Mouse (Mus musculus) heart, embryonic 12.5 days (tissue): ENCODE results near the gene Unc119. TPM values are rescaled to one million over a fixed set of nuclear protein-coding genes. Genes with fewer than 3 reads are reported as not detected.
A peak's percentile ranks its signal among the peaks of the same experiment; 100 is the strongest.

ENCODE experiments used
- ATAC-seq: fragments of 200-750 bp; cut with Nextera tagmentation; 2 replicates; pipeline ENCODE4 v1.8.0; 2017; ENCODE audit warnings: moderate TSS enrichment, moderate library complexity; ENCODE audit not compliant: insufficient number of reproducible peaks, low FRiP score
- H3K27ac ChIP-seq: fragments of 300-500 bp; sonication (generic); 2 replicates; pipeline ENCODE4 v1.5.1; 2016; ENCODE audit warnings: mild to moderate bottlenecking, moderate library complexity; ENCODE audit not compliant: poor library complexity, severe bottlenecking
- H3K27me3 ChIP-seq: fragments of 300-500 bp; sonication (generic); replicated peaks from 2 replicates; pipeline ENCODE4 v1.6.1; 2016; ENCODE audit warnings: mild to moderate bottlenecking, moderate library complexity
- H3K36me3 ChIP-seq: fragments of 300-500 bp; sonication (generic); 2 replicates; pipeline ENCODE4 v1.6.1; 2016; ENCODE audit warnings: mild to moderate bottlenecking, moderate library complexity
- H3K4me1 ChIP-seq: fragments of 300-500 bp; sonication (generic); replicated peaks from 2 replicates; pipeline ENCODE4 v1.6.1; 2016; ENCODE audit warnings: mild to moderate bottlenecking
- H3K4me2 ChIP-seq: fragments of 300-500 bp; sonication (generic); 2 replicates; pipeline ENCODE4 v1.6.1; 2016; ENCODE audit warnings: mild to moderate bottlenecking, moderate library complexity
- H3K4me3 ChIP-seq: fragments of 300-500 bp; sonication (generic); 2 replicates; pipeline ENCODE4 v1.5.1; 2016; ENCODE audit warnings: mild to moderate bottlenecking
- H3K9ac ChIP-seq: fragments of 300-500 bp; sonication (generic); 2 replicates; pipeline ENCODE4 v1.6.1; 2016; ENCODE audit warnings: mild to moderate bottlenecking, moderate library complexity
- H3K9me3 ChIP-seq: fragments of 300-500 bp; sonication (generic); replicated peaks from 2 replicates; pipeline ENCODE4 v1.6.1; 2016; ENCODE audit warnings: mild to moderate bottlenecking, moderate library complexity
- WGBS: fragments of 180-500 bp; shearing (Covaris S2); methylation state at CpG from one replicate; pipeline ENCODE4 v1.1.7; 2016; 5-methylcytosine and 5-hydroxymethylcytosine counted together
- polyA plus RNA-seq: library from polyadenylated mRNA; unstranded; fragments of >200 nt; fragmentation: Nextera tagmentation; extraction: Ambion mirVana; gene quantifications from 2 replicates; pipeline ENCODE4 v1.2.1, GENCODE M21; 2016

Gene Unc119
- polyA plus RNA-seq, result 45.6 and 47.7 TPM in 2 replicates

DNA sequence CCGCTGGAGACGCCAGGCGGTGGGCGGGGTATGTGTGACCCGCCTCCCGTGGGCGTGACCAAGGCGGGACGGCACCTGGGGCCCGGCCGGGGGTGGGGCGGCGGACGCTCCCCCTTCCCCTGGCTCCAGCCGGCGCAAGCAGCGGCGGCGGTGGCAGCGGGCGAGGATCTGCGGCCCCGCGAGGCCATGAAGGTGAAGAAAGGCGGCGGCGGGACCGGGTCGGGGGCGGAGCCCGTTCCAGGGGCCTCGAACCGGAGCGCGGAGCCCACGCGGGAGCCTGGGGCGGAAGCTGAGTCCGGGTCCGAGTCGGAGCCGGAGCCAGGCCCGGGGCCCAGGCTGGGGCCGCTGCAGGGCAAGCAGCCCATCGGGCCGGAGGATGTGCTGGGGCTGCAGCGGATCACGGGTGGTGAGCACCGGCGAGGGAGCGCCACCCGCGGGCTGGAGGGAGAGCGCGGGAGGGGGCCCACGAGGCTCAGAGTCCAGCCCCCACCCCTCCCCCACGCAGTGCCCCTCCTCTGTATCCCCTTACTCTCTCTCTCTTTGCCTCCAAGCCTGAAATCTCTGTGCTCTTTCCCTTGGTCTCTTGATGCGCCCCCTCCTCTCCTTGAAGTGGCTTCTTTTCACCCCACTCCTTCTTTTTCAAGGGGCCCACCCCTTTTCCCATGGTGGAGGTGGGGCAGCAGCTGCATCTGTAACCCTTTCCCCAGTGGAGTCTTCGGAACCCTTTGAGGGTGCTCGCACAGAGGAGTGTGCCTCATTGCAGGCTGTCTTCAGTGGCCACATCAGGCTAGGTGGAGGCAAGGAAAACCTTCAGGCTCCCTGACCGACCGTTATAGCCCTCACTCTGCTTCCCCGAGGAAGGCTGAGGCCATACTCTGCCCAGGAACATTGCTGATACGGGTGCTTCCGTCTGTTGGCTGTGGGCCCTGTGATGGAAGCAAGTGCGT, at the start of gene Unc119:
Gene Unc119 (plus strand): TSS at position 102 of the 947 bp plus-strand sequence.
- under 1% methylated on average over 64 of the region's 66 CpGs for WGBS
- Histone ChIP-seq H3K27ac (peak within 1 kb of the TSS; percentile 73), H3K4me1 (peaks cover 41% of the 10 kb centered on the region), H3K9ac (peak within 1 kb of the TSS; percentile 89), H3K4me2 (peak within 1 kb of the TSS; percentile 93), H3K36me3 (peaks cover 27% of the 10 kb centered on the region), H3K9me3 (no peaks in the 10 kb centered on the region), H3K27me3 (no peaks in the 10 kb centered on the region), H3K4me3 (peak within 1 kb of the TSS; percentile 82)
- peak; percentile 88 for ATAC-seq

DNA sequence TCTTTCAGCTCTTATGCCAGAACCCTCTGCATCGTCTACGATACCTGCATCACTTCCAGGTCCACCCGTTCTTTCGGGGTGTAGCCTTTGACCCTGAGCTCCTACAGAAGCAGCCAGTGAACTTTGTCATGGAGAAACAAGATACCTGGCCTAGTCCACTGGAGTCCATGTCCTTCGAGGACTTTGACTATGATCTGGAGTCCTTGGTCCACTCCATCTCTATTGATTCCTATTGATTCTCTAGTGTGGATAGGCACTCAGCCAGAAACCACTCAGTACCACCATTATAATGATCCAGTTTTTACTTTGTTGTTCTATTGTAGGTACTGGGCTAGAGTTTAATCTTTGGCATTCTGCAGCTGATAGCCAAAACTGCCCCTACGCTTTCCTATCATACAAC, 48.7 kb upstream of the Unc119 start:
- 94% methylated on average over 6 of the region's 6 CpGs for WGBS
- no peaks in the 10 kb centered on the region for H3K4me1 ChIP-seq
- peaks cover 45% of the 10 kb centered on the region for H3K36me3 ChIP-seq
- H3K27ac ChIP-seq, result no peak overlapping the region
- ATAC-seq, result no peak
- H3K9ac ChIP-seq, result no peak overlapping the region
- H3K9me3 ChIP-seq, result no peaks in the 10 kb centered on the region
- H3K4me3 ChIP-seq, result no peak overlapping the region
- no peak overlapping the region for H3K4me2 ChIP-seq
- no peaks in the 10 kb centered on the region for H3K27me3 ChIP-seq

DNA sequence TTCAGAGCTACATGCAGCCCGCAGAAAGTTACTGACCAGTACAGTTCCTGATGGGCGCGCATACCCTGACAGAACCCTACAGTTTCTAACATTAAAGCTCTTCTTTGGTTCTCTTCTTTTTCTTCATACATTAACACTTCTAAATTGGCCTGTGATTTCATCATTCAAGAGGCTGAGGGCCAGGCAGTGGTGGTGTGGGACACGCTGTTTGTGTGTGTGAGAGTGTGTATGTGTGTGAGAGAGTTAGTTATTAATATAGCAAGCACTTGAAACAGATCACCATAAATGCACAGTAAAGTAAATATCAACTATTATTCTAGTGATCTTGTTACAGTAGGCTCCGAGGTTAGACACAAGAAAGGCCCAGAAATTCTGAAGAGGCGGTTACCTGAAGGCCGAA, 42.4 kb upstream of the Unc119 start:
- H3K4me3 ChIP-seq, result peak overlapping the region; percentile 91
- no peaks in the 10 kb centered on the region for H3K9me3 ChIP-seq
- H3K4me1 ChIP-seq, result peaks cover 2% of the 10 kb centered on the region; the same call in 1 of the 2 replicates
- 66% methylated on average over 7 of the region's 7 CpGs for WGBS
- peaks cover 32% of the 10 kb centered on the region for H3K36me3 ChIP-seq
- peak overlapping the region; percentile 92 for H3K4me2 ChIP-seq
- ATAC-seq, result 0 out of 2 replicates have a peak, but pooled peaks have one; percentile 9
- no peaks in the 10 kb centered on the region for H3K27me3 ChIP-seq
- 0 out of 2 replicates have a peak overlapping the region, but pooled peaks have one; percentile 22 for H3K27ac ChIP-seq
- H3K9ac ChIP-seq, result peak overlapping the region; percentile 91

DNA sequence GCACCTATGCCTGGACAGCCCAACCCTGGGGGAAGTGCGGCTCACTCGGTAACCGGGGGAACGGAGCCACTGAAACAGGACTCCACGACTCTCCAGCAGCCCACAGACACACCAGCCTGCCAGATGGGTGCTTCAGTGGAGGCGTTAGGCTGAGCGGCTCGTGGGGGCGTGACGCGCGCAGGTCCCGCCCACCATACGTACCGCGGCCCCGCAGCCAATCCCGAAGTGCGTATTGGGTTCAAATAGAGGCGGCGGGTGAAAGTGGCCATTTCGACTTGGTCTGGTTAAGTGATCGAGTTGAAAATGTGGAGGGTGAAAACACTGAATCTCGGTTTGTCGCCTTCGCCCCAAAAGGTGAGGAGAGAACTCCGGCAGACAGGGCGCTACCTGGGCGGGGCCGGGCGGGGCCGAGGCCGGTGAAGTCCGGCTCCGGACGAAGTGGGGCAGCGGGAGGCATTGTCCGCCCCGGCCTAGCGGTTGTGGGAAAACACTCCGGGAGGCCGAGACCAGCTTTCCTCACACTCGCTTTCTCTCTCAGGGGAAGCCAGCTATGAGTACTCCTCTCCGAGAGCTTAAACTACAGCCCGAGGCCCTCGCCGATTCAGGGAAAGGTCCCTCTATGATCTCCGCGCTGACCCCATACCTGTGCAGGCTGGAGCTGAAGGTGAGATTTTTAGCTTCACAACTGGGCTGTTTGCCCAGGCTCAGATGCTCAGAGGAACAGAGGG, 41.8 kb upstream of the Unc119 start, which contains the start of gene Spag5:
Gene Spag5 (plus strand): TSS at position 173 of the 728 bp plus-strand sequence.
- Histone ChIP-seq H3K4me2 (peak within 1 kb of the TSS; percentile 92), H3K9ac (peak within 1 kb of the TSS; percentile 91), H3K9me3 (no peaks in the 10 kb centered on the region), H3K27ac (peak within 1 kb of the TSS; percentile 64), H3K4me3 (peak within 1 kb of the TSS; percentile 91), H3K27me3 (no peaks in the 10 kb centered on the region), H3K4me1 (peaks cover 2% of the 10 kb centered on the region; the same call in 1 of the 2 replicates), H3K36me3 (peaks cover 32% of the 10 kb centered on the region)
- ATAC-seq, result peak; percentile 98
- WGBS, result under 1% methylated on average over 49 of the region's 49 CpGs

DNA sequence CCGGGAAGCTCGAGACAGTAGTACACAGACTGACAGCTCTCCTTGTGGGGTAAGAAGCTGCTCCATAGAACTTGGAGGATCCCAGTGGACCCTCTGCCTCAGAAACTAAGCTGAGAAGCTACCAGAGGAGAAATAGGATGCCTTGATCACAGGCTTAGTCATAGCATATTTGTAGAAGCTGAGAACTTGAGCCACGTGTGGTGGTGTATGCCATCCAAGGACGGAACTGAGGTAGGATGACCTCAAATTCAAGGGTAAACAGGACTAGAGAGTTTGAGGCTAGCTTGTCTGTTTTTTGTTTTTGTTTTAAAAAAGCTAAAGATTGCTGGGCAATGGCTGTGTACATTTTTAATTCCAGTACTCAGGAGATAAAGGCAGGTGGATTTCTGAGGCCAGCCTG, 38.0 kb upstream of the Unc119 start:
- WGBS, result 89% methylated on average over 4 of the region's 4 CpGs
- H3K9me3 ChIP-seq, result no peaks in the 10 kb centered on the region
- peaks cover 55% of the 10 kb centered on the region for H3K36me3 ChIP-seq
- H3K9ac ChIP-seq, result no peak overlapping the region
- no peak for ATAC-seq
- no peaks in the 10 kb centered on the region for H3K27me3 ChIP-seq
- H3K4me2 ChIP-seq, result no peak overlapping the region
- H3K4me1 ChIP-seq, result peaks cover 2% of the 10 kb centered on the region; the same call in 1 of the 2 replicates
- H3K27ac ChIP-seq, result no peak overlapping the region
- no peak overlapping the region for H3K4me3 ChIP-seq

DNA sequence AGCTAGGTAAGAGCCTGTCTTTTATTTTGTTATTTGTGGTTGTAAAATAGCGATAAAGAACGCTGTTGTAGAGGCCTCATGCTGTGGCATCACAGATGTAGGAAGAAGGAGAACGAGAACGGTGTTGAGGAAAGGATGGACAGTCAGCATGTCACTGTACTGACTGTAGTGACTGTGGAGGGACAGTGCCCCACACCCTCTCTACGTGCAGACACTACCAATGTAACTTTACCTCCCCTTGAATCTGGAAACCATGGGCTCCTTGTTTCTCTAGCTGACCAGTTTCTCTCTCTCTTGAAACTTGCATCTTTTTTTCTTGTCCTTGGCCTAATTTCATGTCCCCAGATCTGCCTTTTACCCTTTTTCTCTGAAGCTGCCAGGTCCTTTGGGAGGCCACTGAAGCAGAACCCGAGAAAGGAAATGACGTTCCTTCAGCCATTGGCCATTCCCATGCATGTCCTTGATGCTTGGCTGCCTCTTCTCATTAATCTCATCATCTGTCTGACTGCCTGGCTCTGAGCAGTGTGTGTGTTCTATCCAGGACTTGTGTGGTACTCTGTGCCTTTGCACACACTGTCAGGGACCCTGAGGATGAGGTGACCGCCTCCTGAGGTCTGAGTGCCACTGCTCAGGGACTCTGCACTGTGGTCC, 32.3 kb upstream of the Unc119 start:
- 96% methylated on average over 8 of the region's 8 CpGs for WGBS
- H3K4me1 ChIP-seq, result no peaks in the 10 kb centered on the region
- no peak overlapping the region for H3K4me2 ChIP-seq
- H3K4me3 ChIP-seq, result no peak overlapping the region
- H3K27me3 ChIP-seq, result no peaks in the 10 kb centered on the region
- peaks cover 77% of the 10 kb centered on the region for H3K36me3 ChIP-seq
- H3K9me3 ChIP-seq, result no peaks in the 10 kb centered on the region
- no peak for ATAC-seq
- no peak overlapping the region for H3K27ac ChIP-seq
- no peak overlapping the region for H3K9ac ChIP-seq

DNA sequence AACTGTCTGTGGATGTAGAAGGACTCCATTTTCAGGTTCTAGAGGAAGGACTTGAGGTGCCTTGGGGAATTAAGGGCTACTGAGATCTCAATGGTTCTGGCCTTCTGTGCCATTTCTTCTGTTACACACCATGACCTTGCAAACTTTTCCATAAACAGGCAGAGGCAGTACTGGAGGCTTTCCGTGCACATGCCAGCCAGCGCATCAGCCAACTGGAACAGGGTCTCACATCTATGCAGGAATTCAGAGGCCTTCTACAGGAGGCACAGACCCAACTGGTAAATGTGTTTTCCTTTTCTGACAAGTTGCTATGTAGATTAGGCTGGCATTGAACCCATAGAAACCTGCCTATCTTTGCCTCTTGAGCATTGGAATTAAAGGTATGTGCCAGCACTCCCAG, 29.6 kb upstream of the Unc119 start:
- no peak for ATAC-seq
- no peak overlapping the region for H3K27ac ChIP-seq
- no peak overlapping the region for H3K9ac ChIP-seq
- no peaks in the 10 kb centered on the region for H3K4me1 ChIP-seq
- peaks cover 86% of the 10 kb centered on the region for H3K36me3 ChIP-seq
- no peaks in the 10 kb centered on the region for H3K27me3 ChIP-seq
- H3K4me2 ChIP-seq, result no peak overlapping the region
- no peaks in the 10 kb centered on the region for H3K9me3 ChIP-seq
- no peak overlapping the region for H3K4me3 ChIP-seq
- WGBS, result 88% methylated on average over 2 of the region's 2 CpGs

DNA sequence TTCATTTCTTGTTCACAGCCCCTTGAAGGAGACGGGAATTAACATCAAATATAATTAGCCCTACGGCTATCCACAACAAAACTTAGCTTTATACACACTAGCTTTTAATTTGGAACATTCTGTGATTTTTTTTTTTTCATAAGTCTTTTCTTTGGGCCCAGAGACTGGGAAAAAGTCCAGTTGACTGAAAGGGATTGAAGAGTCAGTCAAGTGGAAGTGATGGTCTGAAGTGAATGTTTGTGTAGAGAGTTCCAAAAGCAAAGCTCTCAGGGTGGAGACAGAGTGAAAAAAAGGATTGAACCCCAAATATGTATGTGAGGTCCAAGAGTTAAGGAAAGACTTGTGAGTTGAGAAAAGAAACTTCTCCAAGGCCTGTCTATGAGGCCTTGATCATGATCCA, 24.9 kb upstream of the Unc119 start:
- H3K4me3 ChIP-seq, result no peak overlapping the region
- no peak for ATAC-seq
- H3K4me2 ChIP-seq, result no peak overlapping the region
- H3K27ac ChIP-seq, result no peak overlapping the region
- no peaks in the 10 kb centered on the region for H3K27me3 ChIP-seq
- H3K9me3 ChIP-seq, result no peaks in the 10 kb centered on the region
- H3K36me3 ChIP-seq, result peaks cover 87% of the 10 kb centered on the region
- H3K4me1 ChIP-seq, result peaks cover 12% of the 10 kb centered on the region
- no peak overlapping the region for H3K9ac ChIP-seq
- WGBS, result 89% methylated on average over 2 of the region's 2 CpGs

DNA sequence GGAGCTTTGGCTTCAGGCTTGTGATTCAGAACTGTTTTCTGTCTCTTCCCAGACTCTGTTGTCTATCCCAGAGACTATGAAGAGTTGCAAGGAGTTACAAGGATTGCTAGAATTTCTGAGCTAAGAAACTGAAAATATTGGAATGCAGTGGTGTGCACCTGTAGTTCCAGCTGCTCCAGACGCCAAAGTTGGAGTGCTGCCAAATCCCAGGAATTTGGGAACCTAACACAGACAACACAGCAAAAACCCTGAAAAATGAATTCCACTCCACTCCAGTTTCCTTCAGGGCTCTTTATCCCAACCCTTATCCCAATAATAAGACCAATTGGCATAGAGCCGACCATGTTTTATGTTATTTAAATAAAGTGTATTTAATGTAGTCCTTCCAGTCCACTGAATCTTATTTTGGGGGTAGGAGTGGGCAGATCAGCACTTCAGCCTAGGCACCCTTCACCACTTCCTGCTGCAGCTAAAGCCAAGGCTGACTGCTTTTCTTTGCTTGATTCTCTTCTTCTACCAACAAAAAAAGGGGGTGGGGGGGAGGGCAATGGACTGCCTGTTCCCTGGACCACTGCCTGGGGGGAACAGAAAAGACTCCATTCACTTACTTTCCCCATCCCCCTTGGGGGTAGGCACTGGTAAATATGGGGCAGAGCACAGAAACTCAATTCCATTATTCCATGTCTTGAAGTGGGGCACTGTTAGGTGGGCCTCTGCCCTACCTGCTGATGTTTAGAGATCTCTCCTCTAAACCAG, 21.0 kb upstream of the Unc119 start:
- peaks cover 50% of the 10 kb centered on the region for H3K36me3 ChIP-seq
- H3K9me3 ChIP-seq, result no peaks in the 10 kb centered on the region
- H3K27me3 ChIP-seq, result no peaks in the 10 kb centered on the region
- 0 out of 2 replicates have a peak, but pooled peaks have one; percentile 16 for ATAC-seq
- peaks cover 19% of the 10 kb centered on the region for H3K4me1 ChIP-seq
- H3K4me2 ChIP-seq, result peak overlapping the region; percentile 55
- H3K9ac ChIP-seq, result no peak overlapping the region
- WGBS, result 53% methylated on average over 2 of the region's 2 CpGs
- H3K4me3 ChIP-seq, result peak overlapping the region; percentile 16; the same call in 1 of the 2 replicates
- peak overlapping the region; percentile 46 for H3K27ac ChIP-seq

DNA sequence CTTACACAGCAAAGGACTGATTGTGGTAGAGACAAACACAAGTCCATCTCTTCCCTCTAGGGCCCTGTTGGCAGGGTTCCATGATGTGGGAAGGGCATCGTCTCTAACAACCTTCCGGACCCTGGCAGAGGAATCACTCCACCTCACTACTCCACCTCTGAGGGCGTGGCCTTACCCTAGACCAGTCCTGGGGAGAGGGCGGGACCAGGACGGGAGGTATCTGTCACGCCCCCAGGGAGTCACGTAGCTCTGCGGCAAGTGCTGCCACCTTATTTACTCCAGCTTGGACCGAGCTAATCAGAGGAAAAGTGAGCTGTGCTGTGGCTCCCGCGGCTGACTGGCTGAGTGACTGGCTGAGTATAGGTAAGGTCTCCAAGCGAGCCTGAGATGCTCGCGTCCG, 20.4 kb upstream of the Unc119 start, which contains the start of gene Aldoc:
Gene Aldoc (plus strand): TSS at position 109 of the 400 bp plus-strand sequence.
- ATAC-seq, result peak; percentile 93
- peaks cover 19% of the 10 kb centered on the region for H3K4me1 ChIP-seq
- H3K9me3 ChIP-seq, result no peaks in the 10 kb centered on the region
- peak within 1 kb of the TSS; percentile 13; the same call in 1 of the 2 replicates for H3K9ac ChIP-seq
- peak within 1 kb of the TSS; percentile 16 for H3K4me3 ChIP-seq
- H3K27ac ChIP-seq, result peak within 1 kb of the TSS; percentile 46
- peaks cover 44% of the 10 kb centered on the region for H3K36me3 ChIP-seq
- 3% methylated on average over 15 of the region's 15 CpGs for WGBS
- peak within 1 kb of the TSS; percentile 55 for H3K4me2 ChIP-seq
- H3K27me3 ChIP-seq, result no peaks in the 10 kb centered on the region
